Mouse (Mus musculus): ENCODE measurements around the gene Mbd3. TPM values are rescaled to one million over a fixed set of nuclear protein-coding genes. Genes with fewer than 3 reads are reported as not detected.
A peak's percentile ranks its signal among the peaks of the same experiment; 100 is the strongest.

The Mbd3 gene
- total RNA-seq, 2 experiments from 2014 or later: 10.5 to 38.4 TPM

- ATAC-seq (replicated peaks; ENCODE audit: low FRiP score, poor library complexity, severe bottlenecking): peak; percentile 83
Observed at GRCm38 (mm10) chr10:80376160-80376559, 23.2 kb downstream of the Mbd3 start.

GRCm38 (mm10) chr10:80374063-80374462, 25.3 kb downstream of the Mbd3 start:
- ATAC-seq (replicated peaks; ENCODE audit: low FRiP score, poor library complexity, severe bottlenecking): peak; percentile 63

GRCm38 (mm10) chr10:80372706-80373105, 26.6 kb downstream of the Mbd3 start:
- no peak for ATAC-seq (replicated peaks; ENCODE audit: low FRiP score, poor library complexity, severe bottlenecking)

- ATAC-seq (replicated peaks; ENCODE audit: low FRiP score, poor library complexity, severe bottlenecking): no peak
Observed at GRCm38 (mm10) chr10:80371983-80372382, 27.4 kb downstream of the Mbd3 start.

GRCm38 (mm10) chr10:80371411-80371966, 27.9 kb downstream of the Mbd3 start:
- ATAC-seq (replicated peaks; ENCODE audit: low FRiP score, poor library complexity, severe bottlenecking): no peak

- no peak for ATAC-seq (replicated peaks; ENCODE audit: low FRiP score, poor library complexity, severe bottlenecking)
Observed at GRCm38 (mm10) chr10:80369995-80370747, 29.2 kb downstream of the Mbd3 start.

- ATAC-seq (replicated peaks; ENCODE audit: low FRiP score, poor library complexity, severe bottlenecking): no peak
Observed at GRCm38 (mm10) chr10:80368392-80368791, 31.0 kb downstream of the Mbd3 start.

- no peak for ATAC-seq (replicated peaks; ENCODE audit: low FRiP score, poor library complexity, severe bottlenecking)
Observed at GRCm38 (mm10) chr10:80367954-80368353, 31.4 kb downstream of the Mbd3 start.

GRCm38 (mm10) chr10:80365736-80366135, 33.6 kb downstream of the Mbd3 start:
- ATAC-seq (replicated peaks; ENCODE audit: low FRiP score, poor library complexity, severe bottlenecking): no peak

- no peak for ATAC-seq (replicated peaks; ENCODE audit: low FRiP score, poor library complexity, severe bottlenecking)
Observed at GRCm38 (mm10) chr10:80363734-80364133, 35.6 kb downstream of the Mbd3 start.

- ATAC-seq (replicated peaks; ENCODE audit: low FRiP score, poor library complexity, severe bottlenecking): no peak
Observed at GRCm38 (mm10) chr10:80357994-80358639, 41.2 kb downstream of the Mbd3 start.

- ATAC-seq (replicated peaks; ENCODE audit: low FRiP score, poor library complexity, severe bottlenecking): 0 out of 2 replicates have a peak, but pooled peaks have one; percentile 13
Observed at GRCm38 (mm10) chr10:80357336-80357735, 42.0 kb downstream of the Mbd3 start.

GRCm38 (mm10) chr10:80356737-80357136, 42.6 kb downstream of the Mbd3 start:
- ATAC-seq (replicated peaks; ENCODE audit: low FRiP score, poor library complexity, severe bottlenecking): no peak

GRCm38 (mm10) chr10:80356001-80356682, 43.2 kb downstream of the Mbd3 start, which contains the start of gene Plk5:
TSS of gene Plk5 (plus strand) at chr10:80356459.
- no peak for ATAC-seq (replicated peaks; ENCODE audit: low FRiP score, poor library complexity, severe bottlenecking)

GRCm38 (mm10) chr10:80355431-80355830, 43.9 kb downstream of the Mbd3 start:
- ATAC-seq (replicated peaks; ENCODE audit: low FRiP score, poor library complexity, severe bottlenecking): no peak

GRCm38 (mm10) chr10:80352727-80353126, 46.6 kb downstream of the Mbd3 start:
- ATAC-seq (replicated peaks; ENCODE audit: low FRiP score, poor library complexity, severe bottlenecking): no peak

GRCm38 (mm10) chr10:80351896-80352295, 47.5 kb downstream of the Mbd3 start:
- ATAC-seq (replicated peaks; ENCODE audit: low FRiP score, poor library complexity, severe bottlenecking): no peak

- peak; percentile 75 for ATAC-seq (replicated peaks; ENCODE audit: low FRiP score, poor library complexity, severe bottlenecking)
Observed at GRCm38 (mm10) chr10:80350292-80350691, 49.1 kb downstream of the Mbd3 start.

GRCm38 (mm10) chr10:80348981-80349380, 50.4 kb downstream of the Mbd3 start:
- no peak for ATAC-seq (replicated peaks; ENCODE audit: low FRiP score, poor library complexity, severe bottlenecking)

GRCm38 (mm10) chr10:80348244-80348781, 51.0 kb downstream of the Mbd3 start, which contains the start of gene Adamtsl5:
TSS of gene Adamtsl5 (minus strand) at chr10:80348412.
- peak; percentile 27 for ATAC-seq (replicated peaks; ENCODE audit: low FRiP score, poor library complexity, severe bottlenecking)
